Mouse (Mus musculus) CD8-positive naive resting alpha-beta T cell, adult 2 months (primary cell): ENCODE measurements around the gene Pik3cd.

Experiments used
- DNase-seq, 2 experiments: peaks; one replicate each; pipeline ENCODE4 v3.0.0; 2022; ENCODE audit warnings: low read depth in 2 of 2, low spot score in 2 of 2

Gene Pik3cd

DNA sequence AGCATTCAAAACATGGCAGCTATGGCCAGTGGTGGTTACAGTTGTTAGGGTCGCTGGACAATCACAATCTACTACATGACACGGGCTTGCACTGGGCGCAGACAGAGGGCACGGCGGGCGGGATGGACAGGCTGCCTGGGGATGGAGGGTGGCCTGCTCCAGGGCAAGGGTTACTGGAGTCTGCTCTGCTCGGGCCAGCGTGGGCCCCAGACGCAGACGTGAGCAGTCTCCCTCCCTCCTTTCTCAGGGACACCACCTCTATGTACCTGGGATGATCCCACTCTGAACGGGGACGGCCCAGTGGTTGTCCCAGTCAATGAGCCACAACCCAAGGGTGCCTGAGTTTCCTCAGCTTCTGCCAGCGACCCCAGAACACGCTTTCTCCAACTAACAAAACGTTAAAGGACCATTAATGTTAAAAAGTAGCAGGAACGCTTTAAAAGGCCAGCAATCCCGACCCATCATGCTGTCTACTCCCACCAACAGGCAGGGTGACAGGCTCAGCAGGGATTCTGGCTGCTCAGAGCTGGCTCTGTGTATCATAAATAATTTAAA, 22.6 kb upstream of the Pik3cd start:
- DNase-seq: no peak

DNA sequence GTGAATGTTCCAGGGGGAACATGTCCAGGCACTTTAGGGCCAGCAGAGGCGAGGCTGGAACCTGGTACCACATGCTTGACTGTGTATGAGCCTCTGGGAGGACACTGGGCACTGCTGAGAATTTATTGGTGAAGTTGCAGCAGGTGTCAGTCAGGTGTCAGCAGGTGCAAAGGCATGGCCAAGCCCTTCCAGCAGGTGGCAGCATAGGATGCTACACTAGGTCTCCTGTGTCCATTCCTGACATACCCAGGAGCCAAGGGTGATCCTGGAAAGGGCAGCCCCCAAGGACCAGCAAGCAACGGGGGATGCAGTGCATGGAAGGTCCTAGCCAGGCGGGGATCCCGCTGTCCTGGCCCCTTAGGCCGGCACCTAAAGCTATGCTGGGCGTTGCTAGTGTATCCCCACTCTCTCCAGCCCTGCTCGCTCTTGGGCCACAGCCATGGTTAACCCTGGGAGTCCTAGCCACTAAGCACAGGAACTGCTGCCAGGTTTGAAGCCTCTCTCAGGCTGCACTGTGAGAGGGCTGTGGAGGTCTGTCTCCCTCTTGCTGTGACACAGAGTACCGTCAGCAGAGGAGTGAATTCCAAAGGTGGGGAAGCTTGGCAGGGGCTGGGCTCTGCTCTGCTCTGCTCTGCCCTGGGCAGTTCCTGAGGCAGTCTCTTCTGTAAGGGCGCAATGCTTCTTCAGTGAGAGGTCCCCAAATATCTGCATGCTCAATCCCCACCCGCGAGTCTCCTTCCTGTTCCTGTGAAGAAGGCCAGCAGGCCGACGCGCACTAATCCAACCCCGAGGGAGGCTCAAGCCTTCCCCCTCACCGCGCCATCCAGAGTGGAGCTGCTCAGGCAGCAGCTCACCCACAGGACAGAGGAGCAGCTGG, 21.7 kb upstream of the Pik3cd start:
- peak in 1 of 2 experiments; percentile 43 for DNase-seq

DNA sequence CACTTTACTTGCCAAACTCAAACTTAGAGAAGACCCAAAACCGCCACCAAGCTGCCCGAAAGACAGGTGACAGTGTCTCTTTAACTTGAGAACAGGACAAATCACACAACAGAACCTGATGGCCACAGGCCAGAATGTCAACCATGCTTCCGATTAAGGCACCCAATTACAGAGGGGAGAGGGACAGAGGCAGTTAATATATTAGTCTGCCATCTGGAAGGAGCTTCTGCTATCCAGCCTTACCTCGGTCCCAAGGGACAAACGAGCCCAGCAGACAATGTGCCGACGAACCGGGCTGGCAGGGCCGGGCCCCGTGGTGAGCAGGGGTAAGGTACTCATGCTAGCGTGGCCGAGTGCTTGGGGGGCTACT, 20.6 kb upstream of the Pik3cd start:
- no peak for DNase-seq

DNA sequence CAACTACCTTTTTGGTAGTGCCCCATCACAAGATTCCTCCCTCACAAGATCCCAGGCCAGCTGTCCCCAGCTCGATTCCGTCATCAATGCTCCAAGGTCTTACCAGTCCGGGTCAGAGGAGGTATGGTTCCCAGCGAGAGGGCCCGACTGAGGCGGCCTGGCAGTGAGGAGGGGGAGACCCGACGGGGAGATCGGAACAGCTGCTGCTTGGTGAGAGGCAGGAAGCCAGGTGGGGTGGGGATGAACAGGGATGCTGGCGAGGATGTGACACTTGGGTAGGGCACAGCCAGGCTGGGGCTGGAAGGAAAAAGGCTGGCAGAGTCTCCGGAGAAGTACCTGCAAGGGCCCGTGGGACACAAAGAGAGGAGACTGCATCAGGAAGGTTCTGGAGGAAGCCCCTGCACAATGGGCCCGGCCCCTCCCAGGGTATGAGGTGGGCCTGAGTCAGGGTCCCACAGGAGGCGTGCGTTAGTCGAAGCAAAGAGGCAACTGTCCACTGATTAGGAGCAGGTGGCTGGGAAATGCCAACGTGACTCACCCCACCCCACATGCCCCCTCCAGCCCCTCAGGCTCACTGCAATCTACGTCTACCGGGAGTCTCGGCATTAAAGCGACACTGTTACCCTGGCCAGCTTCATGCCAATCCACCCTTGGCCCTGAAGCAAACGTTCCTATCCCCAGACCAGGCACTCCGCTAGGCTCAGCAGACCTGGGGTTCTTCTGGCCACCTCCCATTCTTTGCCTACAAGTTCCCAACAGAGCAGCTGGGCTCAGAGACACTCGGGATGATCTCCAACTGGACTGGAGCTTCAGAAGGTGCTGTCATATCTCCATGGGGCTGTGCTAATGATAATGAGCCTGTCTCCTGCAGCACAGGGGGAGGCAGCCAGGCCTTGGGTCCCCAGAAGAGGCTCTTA, 20.0 kb upstream of the Pik3cd start:
- no peak for DNase-seq

DNA sequence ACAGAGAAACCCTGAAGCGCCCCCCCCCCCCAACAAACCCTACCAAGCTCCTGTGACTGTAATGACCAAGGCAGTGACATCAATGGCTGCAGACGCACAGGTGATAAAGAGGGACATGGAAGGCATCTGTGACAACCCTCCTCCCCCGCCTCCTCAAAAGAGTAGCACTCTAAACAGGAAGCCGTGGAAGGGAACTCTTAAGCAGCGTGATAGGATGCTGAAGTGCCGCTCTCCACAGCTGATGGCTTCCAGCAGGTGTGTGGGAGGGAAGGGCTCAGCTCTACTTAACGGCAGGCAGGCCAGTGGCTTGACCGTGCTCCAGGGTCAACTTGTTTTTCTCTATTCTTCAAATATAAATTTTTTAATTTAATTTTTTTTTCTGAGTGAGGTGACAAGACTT, 18.8 kb upstream of the Pik3cd start:
- DNase-seq: no peak

DNA sequence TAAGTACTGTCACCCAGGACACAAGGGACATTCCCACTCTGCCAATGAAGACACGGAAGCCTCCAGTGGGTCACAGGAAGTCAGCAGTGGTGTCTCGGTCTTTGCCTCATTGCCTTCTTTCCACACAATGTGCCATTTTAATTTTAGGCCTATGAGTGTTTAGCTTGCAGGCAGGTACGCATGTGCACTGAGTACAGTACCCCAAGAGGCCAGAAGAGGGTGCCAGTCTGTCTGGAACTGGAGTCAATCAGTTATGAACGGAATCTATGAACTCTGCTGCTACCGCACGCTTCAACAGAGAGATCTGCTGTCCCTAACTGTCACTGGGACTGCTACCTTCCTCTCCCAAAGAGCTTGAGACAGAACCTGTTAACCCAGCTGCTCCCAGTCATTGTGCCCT, 17.3 kb upstream of the Pik3cd start:
- no peak for DNase-seq

DNA sequence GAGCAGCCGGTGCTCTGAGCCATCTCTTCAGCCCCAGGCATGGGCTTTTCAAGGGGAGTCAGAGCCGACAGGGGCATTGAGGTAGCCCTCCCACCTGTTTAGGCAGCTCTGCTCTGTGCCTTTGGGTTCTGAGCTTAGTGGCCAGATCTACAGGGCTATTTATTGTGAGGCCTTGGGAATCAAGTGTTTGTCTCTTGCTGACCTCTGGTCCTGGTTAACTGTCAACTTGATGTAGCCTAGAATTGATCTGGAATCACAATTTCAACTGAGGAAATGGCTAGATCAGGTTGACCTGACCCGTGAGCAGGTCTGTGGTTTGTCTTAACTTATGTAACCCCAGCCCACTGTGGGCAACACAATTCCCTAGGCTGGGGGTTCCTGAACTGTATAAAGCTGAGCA, 12.2 kb upstream of the Pik3cd start:
- no peak for DNase-seq

DNA sequence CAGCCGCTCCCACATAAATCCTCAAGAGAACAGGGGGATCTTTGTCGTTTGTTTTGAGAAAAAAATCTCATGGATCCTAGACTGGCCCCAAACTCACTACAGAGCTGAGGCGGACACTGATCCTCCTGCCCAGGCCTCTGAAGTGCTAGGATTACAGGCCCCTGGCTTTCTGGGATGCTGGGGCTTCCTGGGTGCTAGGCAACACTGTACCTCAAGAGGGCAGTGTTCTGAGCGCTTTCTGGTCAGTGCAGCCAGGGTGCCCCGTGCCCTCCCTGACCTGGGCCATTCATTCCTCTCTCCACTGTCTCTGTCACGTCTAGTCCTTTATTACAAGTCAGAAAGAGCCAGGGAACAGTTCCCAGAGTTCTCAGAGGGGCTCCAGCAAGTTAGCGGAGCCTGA, 9.6 kb upstream of the Pik3cd start:
- no peak for DNase-seq

DNA sequence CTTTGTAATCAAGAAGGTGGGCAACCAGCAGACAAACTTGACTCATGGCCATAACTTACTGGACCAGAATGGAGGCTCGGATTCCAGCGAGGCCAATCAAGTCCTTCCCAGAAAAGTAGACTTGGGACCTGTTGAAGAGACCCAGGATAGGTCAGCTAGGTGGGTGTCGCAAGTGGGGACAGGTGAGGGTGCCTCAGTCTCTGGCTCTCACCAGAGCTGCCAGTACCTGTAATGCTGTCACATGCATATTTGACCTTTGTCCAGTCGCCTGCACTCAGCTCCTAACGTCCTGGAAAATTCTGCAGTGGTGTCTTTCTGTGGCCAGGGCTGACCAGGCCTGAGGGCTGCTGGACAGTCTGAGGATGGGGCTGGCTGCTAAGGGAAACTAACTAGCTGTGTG, 9.1 kb upstream of the Pik3cd start:
- no peak for DNase-seq

DNA sequence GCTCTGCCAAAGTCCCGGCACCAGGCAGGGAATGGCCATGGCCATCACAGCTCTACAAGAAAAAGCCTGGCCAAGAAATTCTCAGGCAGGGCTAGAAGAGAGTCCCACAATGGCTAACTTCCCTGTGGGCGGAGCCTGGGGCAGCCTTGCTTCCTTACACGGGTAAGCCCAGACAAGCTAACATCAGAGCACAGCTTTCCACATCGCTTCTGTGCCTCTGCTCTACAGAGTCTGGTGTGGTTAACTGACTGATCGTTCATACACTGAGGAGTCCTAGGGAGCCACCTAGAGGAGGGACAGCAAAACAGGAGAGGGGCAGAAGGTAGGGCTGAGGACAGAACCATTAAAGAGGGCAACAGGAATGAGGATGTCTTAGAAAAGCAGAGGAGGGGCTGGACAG, 8.1 kb upstream of the Pik3cd start:
- DNase-seq: peak; percentile 76 to 80

DNA sequence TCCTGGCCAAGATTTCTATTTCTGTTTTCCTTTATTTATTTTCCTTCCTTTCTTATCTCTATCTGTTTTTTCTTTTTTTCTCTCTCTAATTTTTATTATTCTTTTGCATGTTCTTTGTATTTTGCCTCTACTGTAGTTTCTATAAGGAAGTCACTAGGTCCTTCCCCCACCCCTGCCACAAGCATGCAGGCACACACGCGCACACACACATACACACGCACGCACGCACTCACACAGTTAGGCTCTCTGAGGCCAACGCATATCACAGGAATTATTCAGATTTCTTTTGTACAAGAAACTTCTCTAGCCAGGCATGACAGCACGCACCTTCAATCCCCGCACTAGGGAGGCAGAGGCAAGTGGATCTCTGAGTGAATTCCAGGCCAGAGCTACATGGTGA, 3.6 kb upstream of the Pik3cd start:
- DNase-seq: no peak

DNA sequence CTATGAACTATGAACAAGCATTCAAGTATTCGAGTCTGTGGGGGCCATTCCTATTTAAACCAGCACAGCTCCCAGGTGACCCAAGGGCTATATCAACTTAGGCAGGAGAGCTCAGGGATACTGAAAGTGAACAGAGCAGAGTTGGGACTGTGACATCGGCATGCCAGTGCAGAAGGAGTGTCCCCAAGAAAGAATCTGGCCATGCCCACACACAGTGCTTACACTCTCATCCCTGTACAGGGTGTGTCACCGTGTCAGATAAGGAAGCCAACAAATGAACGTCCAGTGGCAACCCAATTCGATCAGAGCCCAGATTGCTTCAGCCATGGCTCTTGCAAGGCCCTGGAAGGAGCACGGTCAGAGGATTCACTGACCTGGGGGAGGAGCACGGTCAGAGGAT, 2.9 kb upstream of the Pik3cd start:
- no peak for DNase-seq

DNA sequence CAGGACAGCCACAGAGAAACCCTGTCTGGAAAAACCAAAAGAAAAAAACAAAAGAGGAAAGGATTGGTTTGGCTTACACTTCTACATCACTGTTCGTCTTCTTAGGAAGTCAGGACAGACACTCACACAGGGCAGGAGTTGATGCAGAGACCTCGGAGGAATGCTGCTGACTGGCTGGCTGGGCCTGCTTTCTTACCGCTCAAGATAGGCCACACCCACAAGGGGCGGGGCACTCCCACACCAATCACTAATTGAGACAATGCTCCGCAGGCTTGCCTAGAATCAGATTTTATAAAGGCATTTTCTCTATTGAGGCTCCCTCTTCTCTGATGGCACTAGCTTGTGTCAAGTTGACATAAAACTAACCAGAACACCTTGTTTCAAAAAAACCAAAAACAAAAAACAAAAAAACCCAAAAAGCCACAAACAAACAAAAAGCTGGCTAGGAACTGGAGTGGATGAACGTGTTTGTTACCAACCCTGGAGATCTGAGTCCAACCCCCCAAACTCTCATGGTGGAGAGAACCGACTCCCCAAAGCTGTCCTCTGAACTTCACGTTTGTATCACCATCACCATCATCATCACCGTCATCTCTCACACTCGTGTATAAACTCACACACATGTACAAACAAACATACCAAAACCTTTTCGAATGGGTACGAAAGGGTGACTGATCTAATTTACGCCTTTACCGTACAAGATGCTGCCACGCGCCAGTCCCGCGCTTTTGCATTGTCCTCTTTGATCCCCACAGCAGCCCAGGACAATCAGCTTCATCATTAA, 753 bp downstream of the Pik3cd start:
- DNase-seq: peak; percentile 70 to 84

DNA sequence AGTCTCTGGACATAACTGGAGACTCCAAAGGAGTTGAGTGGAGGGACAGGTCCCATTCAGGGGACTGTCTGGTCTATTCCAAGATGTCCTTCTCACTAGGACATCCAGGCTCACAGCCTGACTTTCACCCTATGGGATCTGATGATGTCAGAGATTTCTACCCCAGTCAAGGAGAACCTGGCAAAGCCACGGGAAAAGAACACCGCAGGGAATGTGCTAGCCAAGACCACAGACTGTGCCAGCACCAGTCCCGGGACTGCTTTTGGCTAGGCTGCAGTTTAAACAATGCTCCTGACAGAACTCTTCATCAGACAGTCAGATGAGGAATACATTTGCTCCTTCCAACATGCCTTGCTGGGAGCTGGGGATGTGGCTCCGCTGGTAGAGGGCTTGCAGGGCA, 2.4 kb downstream of the Pik3cd start:
- no peak for DNase-seq

DNA sequence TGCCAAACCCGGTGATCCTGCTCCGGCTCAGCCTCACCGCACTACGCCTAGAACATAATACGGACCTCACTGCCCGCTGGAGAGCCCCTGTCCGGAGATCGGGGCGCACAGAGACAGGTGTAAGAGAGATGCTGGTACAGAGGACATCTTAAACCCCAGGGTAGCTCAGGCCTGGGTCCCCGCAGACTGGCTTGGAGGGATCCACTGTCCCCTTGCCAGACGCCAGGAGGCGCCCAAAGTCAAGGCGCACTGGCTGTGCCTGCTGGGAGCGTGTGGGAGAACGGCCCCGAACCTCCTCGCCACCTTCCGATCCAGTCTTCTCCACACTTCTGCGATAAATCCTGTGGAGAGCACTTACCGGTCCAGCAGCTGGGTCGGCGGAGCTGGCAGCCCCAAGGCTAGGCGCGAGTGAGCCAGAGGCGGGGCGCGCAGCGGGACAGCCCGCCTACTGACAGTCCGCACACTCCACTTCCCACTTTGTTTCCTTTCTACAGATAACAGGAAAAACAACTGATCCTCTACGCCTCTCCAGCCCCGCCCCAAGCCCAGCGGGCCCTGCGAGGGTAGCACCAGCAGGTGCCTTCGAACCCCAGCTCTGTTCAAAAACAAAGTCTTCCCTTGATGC, 4.1 kb downstream of the Pik3cd start:
- peak; percentile 71 to 76 for DNase-seq

DNA sequence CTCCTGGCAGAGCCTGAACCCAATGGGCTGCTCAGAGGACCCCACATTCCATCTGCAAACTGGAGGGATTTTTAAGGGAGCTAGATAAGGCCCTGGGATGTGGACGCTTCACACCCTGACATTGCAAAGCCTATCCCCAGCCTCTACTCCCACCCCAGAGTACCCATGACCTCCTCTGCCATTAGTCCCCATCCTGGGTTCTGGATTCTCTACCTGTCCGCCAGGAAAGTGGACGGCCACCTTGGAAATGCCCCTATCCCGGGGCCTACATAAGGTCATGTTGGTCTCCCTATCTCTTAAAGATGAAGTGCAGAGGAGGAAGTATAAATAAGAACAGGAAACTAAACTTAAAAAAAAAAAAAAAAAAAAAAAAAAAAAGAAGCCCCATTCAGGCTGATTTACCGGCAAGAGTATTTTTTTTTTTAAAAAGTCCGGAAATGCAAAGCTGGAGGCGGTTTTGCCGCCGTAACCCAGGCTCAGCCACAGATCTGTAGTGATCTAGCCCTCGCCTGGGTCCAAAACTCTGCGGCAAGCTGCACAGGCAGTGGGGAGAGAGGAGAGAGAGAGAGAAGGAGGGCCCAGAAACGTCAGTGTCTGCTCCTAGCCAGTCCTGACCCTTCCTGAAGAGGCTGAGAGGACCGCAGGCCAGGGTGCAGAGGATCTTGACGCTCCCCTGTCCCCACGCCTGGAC, 4.7 kb downstream of the Pik3cd start:
- peak; percentile 67 to 71 for DNase-seq

DNA sequence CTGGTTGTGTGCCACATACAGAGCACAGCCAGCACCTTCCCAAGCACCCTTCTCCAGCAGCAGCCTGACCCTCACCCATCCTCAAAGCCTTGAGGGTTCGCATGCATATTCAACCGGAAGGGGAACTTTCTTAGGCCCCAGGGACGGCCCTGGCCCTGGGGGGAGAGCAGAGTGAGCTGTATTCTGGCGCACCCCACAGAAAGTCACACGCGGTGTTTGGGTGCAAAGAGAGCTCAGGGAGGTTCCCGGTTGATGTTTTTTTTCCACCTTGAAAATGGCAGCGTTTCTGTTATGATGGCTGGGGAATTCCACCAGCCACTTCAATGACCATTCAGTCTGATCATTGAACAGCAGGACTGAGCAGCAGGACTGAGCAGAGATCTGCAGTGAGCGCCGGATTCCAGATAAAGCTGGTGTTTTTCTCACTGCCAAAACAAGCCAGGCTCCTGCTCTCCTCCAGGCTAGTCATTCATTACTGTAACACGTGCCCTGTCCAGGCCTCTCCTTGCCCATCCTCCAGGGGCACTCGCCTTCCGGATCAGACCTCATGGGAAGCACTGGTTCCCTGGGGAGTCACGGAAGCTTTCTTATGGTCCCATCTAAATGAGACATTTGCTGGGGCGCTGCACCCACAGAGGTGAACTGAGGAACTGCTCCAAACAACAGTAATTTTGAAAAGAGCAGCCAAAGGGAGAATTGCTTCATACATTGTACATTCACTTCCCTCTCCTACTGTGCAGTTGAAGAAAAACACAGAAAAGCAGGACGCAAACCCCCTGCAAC, 6.0 kb downstream of the Pik3cd start:
- DNase-seq: no peak

DNA sequence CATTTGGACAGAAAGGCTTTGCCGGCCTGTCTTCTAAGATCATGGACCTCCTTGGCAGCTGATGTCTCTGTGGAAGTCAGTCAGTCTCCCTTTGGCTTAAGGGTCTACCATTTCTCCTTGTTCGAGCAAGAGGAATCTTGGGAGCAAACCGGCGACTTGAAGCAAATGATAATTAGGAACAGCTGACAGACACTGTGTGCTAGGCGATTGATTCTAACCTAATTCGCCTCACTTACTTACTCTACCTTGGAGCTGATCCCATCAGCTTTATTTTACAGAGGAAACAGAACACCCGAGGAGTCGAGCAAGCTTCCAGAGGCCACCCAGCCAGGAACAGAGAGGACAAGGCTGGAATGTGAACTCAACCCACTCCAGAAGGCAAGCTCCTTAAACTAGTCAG, 11.0 kb downstream of the Pik3cd start:
- no peak for DNase-seq

DNA sequence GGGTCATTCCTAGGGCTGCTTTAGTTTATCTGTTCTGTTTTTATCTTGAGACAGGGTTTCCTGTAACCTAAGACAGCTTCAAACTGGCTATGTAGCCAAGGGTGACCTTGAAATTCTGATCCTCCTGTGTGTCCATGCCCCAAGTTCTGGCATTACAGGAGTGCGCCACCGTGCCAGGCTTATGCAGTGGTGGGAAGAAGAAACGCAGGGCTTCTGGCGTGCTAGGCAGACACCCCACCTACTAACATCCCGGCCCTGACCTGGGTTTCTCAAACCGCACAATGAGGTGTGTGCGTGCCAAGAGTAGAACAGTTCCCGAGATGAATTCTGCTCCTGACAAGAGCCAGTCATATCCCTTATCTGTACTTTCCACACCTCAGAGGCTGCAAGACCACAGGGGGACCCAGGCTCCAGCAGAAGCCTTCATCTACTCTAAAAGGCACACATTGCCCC, 11.5 kb downstream of the Pik3cd start:
- no peak for DNase-seq
